Mouse (Mus musculus) hindbrain, embryonic 15.5 days (tissue): ENCODE data around the gene Afg3l1. TPM values are rescaled to one million over a fixed set of nuclear protein-coding genes. Genes with fewer than 3 reads are reported as not detected.
"Not testable (repeated sequence)": the region's sequence is repeated elsewhere in the genome, so short reads cannot be mapped to it uniquely, and the experiment has no call there.

ENCODE experiments used
- ATAC-seq: fragments of 200-750 bp; cut with Nextera tagmentation; 2 replicates; pipeline ENCODE4 v1.8.0; 2017; ENCODE audit warnings: low read depth, moderate number of reproducible peaks, moderate TSS enrichment; ENCODE audit not compliant: low FRiP score
- H3K27ac ChIP-seq: fragments of 300-500 bp; sonication (generic); replicated peaks from 2 replicates; pipeline ENCODE4 v1.5.1; 2015; ENCODE audit warnings: mild to moderate bottlenecking, inconsistent platforms
- H3K27me3 ChIP-seq: fragments of 300-500 bp; sonication (generic); 2 replicates; pipeline ENCODE4 v1.6.1; 2015; ENCODE audit warnings: control low read depth, inconsistent platforms
- H3K36me3 ChIP-seq: fragments of 300-500 bp; sonication (generic); 2 replicates; pipeline ENCODE4 v1.6.1; 2015; ENCODE audit warnings: control low read depth, inconsistent platforms
- H3K4me1 ChIP-seq: fragments of 300-500 bp; sonication (generic); replicated peaks from 2 replicates; pipeline ENCODE4 v1.6.1; 2015; ENCODE audit warnings: control low read depth, inconsistent platforms
- H3K4me2 ChIP-seq: fragments of 300-500 bp; sonication (generic); 2 replicates; pipeline ENCODE4 v1.6.1; 2015; ENCODE audit warnings: moderate library complexity, mild to moderate bottlenecking, inconsistent platforms
- H3K4me3 ChIP-seq: fragments of 300-500 bp; sonication (generic); 2 replicates; pipeline ENCODE4 v1.5.1; 2015; ENCODE audit warnings: mild to moderate bottlenecking, inconsistent platforms
- H3K9ac ChIP-seq: fragments of 300-500 bp; sonication (generic); 2 replicates; pipeline ENCODE4 v1.6.1; 2015; ENCODE audit warnings: inconsistent platforms
- H3K9me3 ChIP-seq: fragments of 300-500 bp; sonication (generic); 2 replicates; pipeline ENCODE4 v1.6.1; 2016; ENCODE audit warnings: control low read depth, inconsistent platforms
- WGBS: fragments of 180-500 bp; shearing (Covaris S2); methylation state at CpG from one replicate; pipeline ENCODE4 v1.1.7; 2015; 5-methylcytosine and 5-hydroxymethylcytosine counted together
- polyA plus RNA-seq: library from polyadenylated mRNA; unstranded; fragments of >200 nt; fragmentation: Nextera tagmentation; extraction: Ambion mirVana; gene quantifications from 2 replicates; pipeline ENCODE4 v1.2.1, GENCODE M21; 2015

Gene Afg3l1
- polyA plus RNA-seq, 1 experiment from 2014 or later: 52.9 TPM

GRCm38 (mm10) chr8:123504591-123505195, 27.0 kb downstream of the Afg3l1 start:
- 87% methylated on average over 9 of the region's 9 CpGs for WGBS
- Histone ChIP-seq H3K4me2 (no peak overlapping the region), H3K9me3 (no peaks in the 10 kb centered on the region), H3K4me1 (no peaks in the 10 kb centered on the region), H3K9ac (no peak overlapping the region), H3K36me3 (peaks cover 86% of the 10 kb centered on the region), H3K27me3 (no peaks in the 10 kb centered on the region), H3K27ac (peak overlapping the region; percentile 20; the same call in 1 of the 2 replicates), H3K4me3 (no peak overlapping the region)
- no peak for ATAC-seq

DNA sequence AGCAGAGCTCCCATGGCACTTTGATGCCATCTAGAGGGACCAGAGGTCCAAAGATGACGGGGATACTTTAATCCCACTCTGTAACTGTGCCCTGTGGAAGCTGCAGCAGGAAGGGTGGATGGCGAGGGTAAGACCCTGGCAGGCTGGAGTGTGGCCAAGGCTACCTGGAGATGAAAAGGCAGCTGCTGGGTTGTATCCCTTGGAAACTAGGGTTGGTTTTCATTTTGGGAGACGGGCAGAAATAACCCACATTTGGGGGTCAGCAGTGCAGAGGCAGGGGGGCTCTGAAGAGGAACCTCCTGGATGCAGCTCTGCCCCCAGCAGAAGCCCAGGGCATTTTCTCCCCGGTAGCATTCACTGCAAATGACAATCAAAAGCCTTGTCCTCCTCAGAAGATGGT, 27.6 kb downstream of the Afg3l1 start:
- WGBS: 74% methylated on average over 4 of the region's 4 CpGs
- no peak for ATAC-seq

GRCm38 (mm10) chr8:123505695-123506094, 28.0 kb downstream of the Afg3l1 start:
- no peak overlapping the region for H3K4me2 ChIP-seq
- 74% methylated on average over 9 of the region's 9 CpGs for WGBS
- H3K27ac ChIP-seq: no peak overlapping the region
- no peak for ATAC-seq
- H3K9me3 ChIP-seq: no peaks in the 10 kb centered on the region
- peaks cover 86% of the 10 kb centered on the region for H3K36me3 ChIP-seq
- H3K9ac ChIP-seq: no peak overlapping the region
- H3K4me3 ChIP-seq: no peak overlapping the region
- no peaks in the 10 kb centered on the region for H3K4me1 ChIP-seq
- H3K27me3 ChIP-seq: no peaks in the 10 kb centered on the region

More for the DNA sequence above, 27.6 kb downstream of the Afg3l1 start:
- H3K4me1 ChIP-seq: no peaks in the 10 kb centered on the region
- no peak overlapping the region for H3K4me2 ChIP-seq
- peaks cover 87% of the 10 kb centered on the region for H3K36me3 ChIP-seq
- 0 out of 2 replicates have a peak overlapping the region, but pooled peaks have one; percentile 20 for H3K27ac ChIP-seq
- no peaks in the 10 kb centered on the region for H3K9me3 ChIP-seq
- no peak overlapping the region for H3K9ac ChIP-seq
- no peak overlapping the region for H3K4me3 ChIP-seq
- no peaks in the 10 kb centered on the region for H3K27me3 ChIP-seq

DNA sequence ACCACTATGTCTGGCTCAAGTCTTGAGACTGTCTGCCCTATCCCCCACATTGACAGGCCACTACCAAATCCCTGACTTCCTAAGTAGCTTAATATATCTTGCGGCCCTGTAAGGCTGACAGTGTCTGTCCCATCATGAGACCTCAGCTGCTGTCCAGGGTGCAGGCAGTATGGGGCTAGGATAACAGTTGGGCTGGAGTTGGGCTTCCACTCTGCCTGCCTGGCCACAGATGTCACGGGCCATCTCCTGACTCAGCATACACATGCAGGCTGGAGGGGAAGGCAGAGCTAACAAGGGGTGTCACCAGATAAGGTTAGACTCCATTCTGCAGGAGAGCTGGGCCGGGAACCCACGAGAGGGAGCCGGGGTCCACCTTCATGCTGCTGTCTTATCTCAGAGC, 29.4 kb downstream of the Afg3l1 start:
- Histone ChIP-seq H3K36me3 (peaks cover 75% of the 10 kb centered on the region), H3K9me3 (no peaks in the 10 kb centered on the region), H3K4me3 (no peak overlapping the region), H3K9ac (no peak overlapping the region), H3K4me1 (no peaks in the 10 kb centered on the region), H3K27ac (no peak overlapping the region), H3K27me3 (no peaks in the 10 kb centered on the region), H3K4me2 (no peak overlapping the region)
- no peak for ATAC-seq
- WGBS: 98% methylated on average over 5 of the region's 5 CpGs

DNA sequence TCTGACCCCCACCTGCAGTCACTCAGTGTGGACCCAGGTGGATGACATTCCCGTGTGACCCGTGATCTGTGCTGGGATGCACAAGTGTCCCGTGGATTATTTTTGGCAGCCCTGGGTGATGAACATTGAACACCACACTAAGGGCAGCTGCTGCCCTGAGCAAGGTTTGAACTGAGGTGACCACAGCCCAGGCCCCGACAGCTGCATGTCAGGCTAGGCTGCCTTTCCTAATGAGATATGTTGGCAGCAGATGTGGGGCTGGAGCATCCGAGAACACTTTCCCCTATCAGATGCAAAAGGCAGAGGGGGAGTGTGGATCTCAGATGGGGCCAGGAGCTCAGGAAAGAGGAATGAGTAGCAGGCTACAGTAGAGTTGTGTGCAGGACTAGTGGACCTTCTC, 33.1 kb downstream of the Afg3l1 start:
- Histone ChIP-seq H3K27me3 (no peaks in the 10 kb centered on the region), H3K36me3 (peaks cover 41% of the 10 kb centered on the region)

GRCm38 (mm10) chr8:123514136-123514535, 36.4 kb downstream of the Afg3l1 start:
- WGBS: 1% methylated on average over 9 of the region's 9 CpGs
- no peaks in the 10 kb centered on the region for H3K9me3 ChIP-seq
- no peaks in the 10 kb centered on the region for H3K27me3 ChIP-seq
- H3K4me3 ChIP-seq: peak overlapping the region; percentile 56
- H3K4me2 ChIP-seq: peak overlapping the region; percentile 88
- H3K4me1 ChIP-seq: peaks cover 37% of the 10 kb centered on the region
- H3K27ac ChIP-seq: peak overlapping the region; percentile 90
- peak overlapping the region; percentile 95 for H3K9ac ChIP-seq
- peaks cover 10% of the 10 kb centered on the region for H3K36me3 ChIP-seq
- no peak for ATAC-seq

More for the DNA sequence above, 33.1 kb downstream of the Afg3l1 start:
- Histone ChIP-seq H3K4me2 (no peak overlapping the region), H3K4me1 (peaks cover 27% of the 10 kb centered on the region), H3K4me3 (no peak overlapping the region), H3K9ac (no peak overlapping the region), H3K27ac (no peak overlapping the region), H3K9me3 (no peaks in the 10 kb centered on the region)
- 77% methylated on average over 5 of the region's 5 CpGs for WGBS
- ATAC-seq: no peak

GRCm38 (mm10) chr8:123514781-123515539, 37.3 kb downstream of the Afg3l1 start, which contains the start of gene Dbndd1:
TSS of gene Dbndd1 (minus strand) at chr8:123515463.
- Histone ChIP-seq H3K4me3 (peak within 1 kb of the TSS; percentile 56), H3K4me1 (peaks cover 44% of the 10 kb centered on the region), H3K4me2 (peak within 1 kb of the TSS; percentile 88), H3K9me3 (no peaks in the 10 kb centered on the region), H3K27me3 (no peaks in the 10 kb centered on the region), H3K9ac (peak within 1 kb of the TSS; percentile 95), H3K36me3 (peaks cover 3% of the 10 kb centered on the region; the same call in 1 of the 2 replicates), H3K27ac (peak within 1 kb of the TSS; percentile 90)
- under 1% methylated on average over 42 of the region's 63 CpGs for WGBS
- peak; percentile 67 for ATAC-seq

DNA sequence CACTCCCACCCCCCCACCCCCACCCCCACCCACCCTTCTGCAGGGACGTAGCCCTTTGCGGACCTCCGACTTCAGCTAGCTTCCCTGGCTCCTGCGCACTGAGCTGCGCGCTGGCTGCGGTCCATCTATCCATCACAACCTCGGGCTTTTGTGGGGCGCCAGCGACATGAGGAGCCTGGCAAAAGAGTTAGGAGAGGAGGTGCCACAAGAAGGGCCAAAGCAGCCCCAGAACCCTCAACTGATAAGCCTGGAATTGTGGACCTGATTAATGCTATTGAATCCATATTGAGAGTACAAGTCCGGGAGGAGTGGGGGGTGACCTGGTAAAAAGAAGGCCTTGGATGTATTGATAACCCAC, 37.8 kb downstream of the Afg3l1 start:
- ATAC-seq: no peak
- H3K4me1 ChIP-seq: peaks cover 47% of the 10 kb centered on the region
- H3K9ac ChIP-seq: peak overlapping the region; percentile 11; the same call in 1 of the 2 replicates

GRCm38 (mm10) chr8:123516596-123516995, 38.9 kb downstream of the Afg3l1 start:
- ATAC-seq: no peak
- Histone ChIP-seq H3K36me3 (peaks cover 9% of the 10 kb centered on the region; the same call in 1 of the 2 replicates), H3K9me3 (no peaks in the 10 kb centered on the region), H3K9ac (no peak overlapping the region), H3K4me3 (no peak overlapping the region), H3K27ac (no peak overlapping the region), H3K4me2 (no peak overlapping the region), H3K4me1 (peaks cover 47% of the 10 kb centered on the region), H3K27me3 (no peaks in the 10 kb centered on the region)
- WGBS: 18% methylated on average over 2 of the region's 2 CpGs

More for the DNA sequence above, 37.8 kb downstream of the Afg3l1 start:
- Histone ChIP-seq H3K4me2 (peak overlapping the region; percentile 88), H3K4me3 (peak overlapping the region; percentile 56), H3K27ac (peak overlapping the region; percentile 90), H3K27me3 (no peaks in the 10 kb centered on the region), H3K36me3 (peaks cover 5% of the 10 kb centered on the region; the same call in 1 of the 2 replicates), H3K9me3 (no peaks in the 10 kb centered on the region)
- 0% methylated on average over 11 of the region's 11 CpGs for WGBS

- Histone ChIP-seq H3K4me1 (peaks cover 41% of the 10 kb centered on the region), H3K36me3 (peaks cover 17% of the 10 kb centered on the region), H3K4me2 (peak overlapping the region; percentile 77), H3K27me3 (no peaks in the 10 kb centered on the region), H3K9me3 (no peaks in the 10 kb centered on the region), H3K9ac (0 out of 2 replicates have a peak overlapping the region, but pooled peaks have one; percentile 23), H3K4me3 (peak overlapping the region; percentile 62), H3K27ac (peak overlapping the region; percentile 27; the same call in 1 of the 2 replicates)
- ATAC-seq: no peak
- 36% methylated on average over 10 of the region's 10 CpGs for WGBS
Observed at GRCm38 (mm10) chr8:123518172-123518571, 40.5 kb downstream of the Afg3l1 start.

DNA sequence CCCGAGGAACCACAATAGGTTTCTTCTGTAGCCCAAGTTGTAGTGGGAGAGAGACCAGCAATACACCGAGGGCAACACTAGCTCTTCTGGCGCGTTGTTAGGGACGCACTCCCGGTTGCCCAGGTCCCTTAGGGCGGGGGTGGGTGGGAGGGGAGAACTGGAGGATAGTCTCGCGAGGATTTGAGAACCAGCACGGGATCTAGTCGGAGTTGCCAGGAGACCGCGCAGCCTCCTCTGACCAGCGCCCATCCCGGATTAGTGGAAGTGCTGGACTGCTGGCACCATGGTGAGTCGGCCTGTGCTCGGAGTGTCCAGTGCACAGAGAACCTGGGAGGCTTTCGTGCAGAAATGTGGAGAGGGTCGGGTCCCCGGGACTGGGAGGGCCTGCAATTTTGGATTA, 41.0 kb downstream of the Afg3l1 start, which contains the start of gene Gas8:
Gas8 (plus strand) TSS at position 168 of the 400 bp plus-strand sequence.
- peak within 1 kb of the TSS; percentile 62 for H3K4me3 ChIP-seq

DNA sequence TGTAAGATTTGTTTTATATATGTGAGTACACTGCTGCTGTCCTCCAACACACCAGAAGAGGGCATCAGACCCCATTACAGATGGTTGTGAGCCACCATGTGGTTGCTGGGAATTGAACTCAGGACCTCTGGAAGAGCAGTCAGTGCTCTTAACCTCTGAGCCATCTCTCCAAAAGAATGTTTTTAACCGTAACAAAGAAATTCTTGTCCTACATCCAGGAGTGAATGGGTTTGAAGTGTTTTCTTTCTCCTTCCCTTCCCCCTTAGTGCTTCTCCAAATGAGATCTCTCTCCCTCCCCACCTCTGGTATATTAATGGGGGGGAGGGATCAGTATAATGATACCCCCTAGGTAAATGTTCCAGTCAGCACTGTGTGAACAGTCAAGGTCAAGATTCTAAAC, 42.3 kb downstream of the Afg3l1 start:
- peaks cover 36% of the 10 kb centered on the region for H3K36me3 ChIP-seq
- ATAC-seq, H3K4me3 ChIP-seq, H3K9ac ChIP-seq, H3K27me3 ChIP-seq, H3K9me3 ChIP-seq, H3K27ac ChIP-seq: not testable (repeated sequence)
- 81% methylated on average over 1 of the region's 1 CpGs for WGBS
- H3K4me2 ChIP-seq: peak overlapping the region; percentile 77; the same call in 1 of the 2 replicates
- H3K4me1 ChIP-seq: peaks cover 28% of the 10 kb centered on the region

More for the DNA sequence above, 41.0 kb downstream of the Afg3l1 start, which contains the start of gene Gas8:
- no peaks in the 10 kb centered on the region for H3K27me3 ChIP-seq
- peak within 1 kb of the TSS; percentile 74 for H3K27ac ChIP-seq
- H3K9me3 ChIP-seq: no peaks in the 10 kb centered on the region
- ATAC-seq: peak; percentile 89
- 0% methylated on average over 20 of the region's 20 CpGs for WGBS
- H3K36me3 ChIP-seq: peaks cover 22% of the 10 kb centered on the region
- peaks cover 36% of the 10 kb centered on the region for H3K4me1 ChIP-seq
- peak within 1 kb of the TSS; percentile 77 for H3K4me2 ChIP-seq
- peak within 1 kb of the TSS; percentile 66 for H3K9ac ChIP-seq
